Mouse (Mus musculus): Measurements from ENCODE around the gene Lrrc28. TPM values are rescaled to one million over a fixed set of nuclear protein-coding genes. Genes with fewer than 3 reads are reported as not detected.
"Not testable (repeated sequence)": the region's sequence is repeated elsewhere in the genome, so short reads cannot be mapped to it uniquely, and the experiment has no call there.

Lrrc28 gene
- polyA plus RNA-seq, 1 experiment from 2014 or later: 14.4 TPM

DNA sequence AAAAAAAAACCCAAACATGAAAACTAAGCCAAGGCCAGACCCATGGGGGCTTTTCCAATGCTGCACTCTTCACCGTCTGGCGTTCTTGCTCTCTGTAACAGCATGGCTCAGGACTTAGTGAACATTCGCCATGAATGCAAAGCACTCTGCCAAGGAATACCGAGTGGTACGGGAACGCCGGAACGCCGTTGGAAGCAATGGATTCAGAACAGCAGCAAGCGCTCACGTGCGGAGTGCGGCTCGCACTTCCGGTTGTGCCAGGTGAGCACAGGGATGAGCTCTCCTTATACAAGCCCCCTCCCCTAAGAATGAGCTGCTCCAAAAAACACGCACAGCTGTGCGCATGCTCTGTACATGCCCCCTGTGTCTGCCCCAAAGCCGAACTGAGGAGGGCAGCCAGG lies 116.2 kb downstream of the Lrrc28 start:
- no peak overlapping the region for H3K27ac ChIP-seq (ENCODE audit: low read depth, low read length)
- ATAC-seq (replicated peaks; ENCODE audit: low FRiP score): no peak
- DNase-seq (ENCODE audit: low spot score): no peak

DNA sequence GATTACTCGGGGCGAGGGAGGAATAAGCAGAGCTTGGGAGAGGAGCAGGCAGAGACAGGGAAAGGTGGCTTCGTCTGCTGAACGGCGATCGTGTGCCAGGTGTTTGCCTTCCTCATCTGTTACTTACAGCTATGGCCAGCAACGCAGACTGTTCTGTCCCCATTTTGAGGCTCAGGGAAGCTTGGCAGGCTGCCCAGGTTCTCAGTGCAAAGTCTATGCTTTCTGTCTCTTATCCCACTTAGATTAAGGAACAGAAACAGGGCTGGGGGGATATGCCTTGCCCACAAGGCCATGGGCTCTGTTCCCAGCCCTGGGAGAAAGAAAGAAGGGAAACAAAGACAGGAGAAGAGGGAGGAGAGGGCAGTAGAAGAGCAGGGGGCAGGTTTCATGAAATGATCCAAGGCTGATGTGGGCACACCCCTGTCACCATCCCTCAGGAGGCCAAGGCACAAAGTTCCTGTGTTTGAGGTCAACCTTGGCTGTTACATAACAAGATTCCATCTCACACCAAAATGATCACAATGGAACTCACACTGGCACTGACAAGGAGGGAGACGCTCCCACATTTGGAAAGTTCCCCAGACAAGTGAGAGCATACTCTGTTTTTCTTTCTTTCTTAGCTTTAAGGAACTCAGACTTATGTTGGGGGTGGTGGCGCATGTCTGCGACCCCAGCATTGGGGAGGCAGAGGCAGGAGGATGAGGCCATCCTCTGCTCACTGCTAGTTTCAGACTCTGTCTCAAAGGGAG lies 116.8 kb downstream of the Lrrc28 start:
- Histone ChIP-seq H3K4me2 (no peak overlapping the region), H3K9me3 (ENCODE audit: control insufficient read depth, low read length) (no peaks in the 10 kb centered on the region), H3K27me3 (replicated peaks; ENCODE audit: control insufficient read depth, insufficient read depth, low read length) (no peaks in the 10 kb centered on the region), H3K4me1 (replicated peaks; ENCODE audit: control insufficient read depth, insufficient read depth, low read length) (no peaks in the 10 kb centered on the region), H3K36me3 (ENCODE audit: control insufficient read depth, insufficient read depth, low read length) (no peaks in the 10 kb centered on the region), H3K4me3 (ENCODE audit: low read depth, low read length) (no peak overlapping the region), H3K9ac (ENCODE audit: low read depth, low read length) (no peak overlapping the region), H3K27ac (ENCODE audit: low read depth, low read length) (no peak overlapping the region)
- ATAC-seq (replicated peaks; ENCODE audit: low FRiP score) (no peak), DNase-seq (ENCODE audit: low spot score) (no peak)
- WGBS: 84% methylated on average over 10 of the region's 10 CpGs

More for the DNA sequence above, 116.2 kb downstream of the Lrrc28 start:
- no peak overlapping the region for H3K9ac ChIP-seq (ENCODE audit: low read depth, low read length)
- no peak overlapping the region for H3K4me2 ChIP-seq
- H3K9me3 ChIP-seq (ENCODE audit: control insufficient read depth, low read length): no peaks in the 10 kb centered on the region
- no peaks in the 10 kb centered on the region for H3K36me3 ChIP-seq (ENCODE audit: control insufficient read depth, insufficient read depth, low read length)
- H3K4me1 ChIP-seq (replicated peaks; ENCODE audit: control insufficient read depth, insufficient read depth, low read length): no peaks in the 10 kb centered on the region
- no peaks in the 10 kb centered on the region for H3K27me3 ChIP-seq (replicated peaks; ENCODE audit: control insufficient read depth, insufficient read depth, low read length)
- no peak overlapping the region for H3K4me3 ChIP-seq (ENCODE audit: low read depth, low read length)
- WGBS: 93% methylated on average over 18 of the region's 18 CpGs

DNA sequence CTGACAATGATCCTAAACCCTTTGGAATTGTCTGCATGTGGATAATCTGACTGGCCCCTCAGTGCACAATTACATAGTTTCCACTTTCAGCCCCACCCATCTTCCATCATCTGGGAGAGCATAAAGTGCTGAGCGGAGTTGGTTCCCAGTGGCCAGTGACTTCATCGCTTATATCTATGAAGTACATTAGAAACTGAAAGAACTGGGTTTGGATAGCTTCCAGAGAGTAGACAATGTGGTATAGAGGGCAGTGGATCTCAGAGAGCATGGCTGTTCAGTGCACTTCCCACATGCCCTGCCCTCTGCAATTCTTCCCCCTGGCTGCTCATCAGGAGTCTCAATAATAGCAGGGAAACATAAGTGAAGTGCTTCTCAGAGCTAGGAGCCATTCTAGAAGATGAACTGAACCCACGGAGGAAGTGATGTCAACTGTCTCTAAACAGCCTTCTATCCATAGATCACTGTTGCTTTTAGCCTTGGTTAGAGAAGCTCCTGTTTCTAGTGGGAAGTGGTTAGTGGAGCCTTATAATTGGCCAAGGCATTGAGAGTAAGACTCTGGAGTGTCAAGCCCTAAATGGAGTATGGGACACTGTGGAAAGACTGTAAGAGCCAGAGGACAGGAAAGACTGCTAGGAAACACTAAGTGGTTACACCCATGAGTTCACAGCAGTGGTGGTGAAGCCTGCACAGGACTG lies 119.0 kb downstream of the Lrrc28 start:
- Histone ChIP-seq H3K27ac (ENCODE audit: low read depth, low read length) (no peak overlapping the region), H3K4me1 (replicated peaks; ENCODE audit: control insufficient read depth, insufficient read depth, low read length) (no peaks in the 10 kb centered on the region), H3K27me3 (replicated peaks; ENCODE audit: control insufficient read depth, insufficient read depth, low read length) (no peaks in the 10 kb centered on the region), H3K4me2 (no peak overlapping the region), H3K9ac (ENCODE audit: low read depth, low read length) (no peak overlapping the region), H3K9me3 (ENCODE audit: control insufficient read depth, low read length) (no peaks in the 10 kb centered on the region), H3K36me3 (ENCODE audit: control insufficient read depth, insufficient read depth, low read length) (no peaks in the 10 kb centered on the region), H3K4me3 (ENCODE audit: low read depth, low read length) (no peak overlapping the region)
- WGBS: 82% methylated on average over 3 of the region's 3 CpGs
- ATAC-seq (replicated peaks; ENCODE audit: low FRiP score): no peak
- DNase-seq (ENCODE audit: low spot score): no peak

DNA sequence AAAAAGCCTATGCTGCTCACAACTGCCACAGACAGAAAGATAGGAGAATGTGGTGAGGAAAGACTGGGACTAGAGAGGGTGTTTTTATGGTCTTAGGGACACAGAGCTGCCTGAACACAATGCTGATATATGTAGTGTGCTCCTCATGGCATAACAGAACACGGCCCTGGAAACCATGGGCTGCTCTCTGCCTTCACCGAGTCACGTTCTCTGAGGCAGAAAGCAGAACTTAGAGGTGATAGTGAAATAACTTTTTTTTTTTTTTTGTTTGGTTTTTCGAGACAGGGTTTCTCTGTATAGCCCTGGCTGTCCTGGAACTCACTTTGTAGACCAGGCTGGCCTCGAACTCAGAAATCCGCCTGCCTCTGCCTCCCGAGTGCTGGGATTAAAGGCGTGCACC lies 121.0 kb downstream of the Lrrc28 start:
- not testable (repeated sequence) for ATAC-seq (replicated peaks; ENCODE audit: low FRiP score); DNase-seq (ENCODE audit: low spot score); H3K4me3 ChIP-seq (ENCODE audit: low read depth, low read length); H3K36me3 ChIP-seq (ENCODE audit: control insufficient read depth, insufficient read depth, low read length); H3K4me1 ChIP-seq (replicated peaks; ENCODE audit: control insufficient read depth, insufficient read depth, low read length); H3K9ac ChIP-seq (ENCODE audit: low read depth, low read length); H3K27ac ChIP-seq (ENCODE audit: low read depth, low read length); H3K27me3 ChIP-seq (replicated peaks; ENCODE audit: control insufficient read depth, insufficient read depth, low read length); H3K4me2 ChIP-seq; H3K9me3 ChIP-seq (ENCODE audit: control insufficient read depth, low read length)
- 83% methylated on average over 7 of the region's 8 CpGs for WGBS

DNA sequence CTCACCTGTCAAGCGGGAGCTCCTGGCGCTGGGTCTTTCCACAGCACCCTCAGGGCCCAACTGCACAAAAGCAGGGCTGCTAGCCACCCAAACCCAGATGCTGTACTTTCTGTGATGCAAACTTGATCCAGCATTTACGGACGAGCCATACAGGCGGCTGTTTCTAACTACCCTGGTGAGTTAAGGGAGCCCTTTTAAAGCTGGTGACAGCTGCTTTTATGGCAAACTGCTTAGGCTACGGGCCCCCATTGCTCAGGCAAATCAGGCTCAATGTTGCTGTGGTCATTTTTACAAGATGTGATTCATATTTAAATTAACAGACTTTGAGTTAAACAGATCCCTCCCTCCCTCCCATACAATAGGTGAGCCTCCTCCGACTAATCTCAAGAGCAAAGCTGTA lies 121.7 kb downstream of the Lrrc28 start:
- no peak for DNase-seq (ENCODE audit: low spot score)
- Histone ChIP-seq H3K4me1 (replicated peaks; ENCODE audit: control insufficient read depth, insufficient read depth, low read length) (no peaks in the 10 kb centered on the region), H3K9me3 (ENCODE audit: control insufficient read depth, low read length) (no peaks in the 10 kb centered on the region), H3K9ac (ENCODE audit: low read depth, low read length) (no peak overlapping the region), H3K4me2 (no peak overlapping the region), H3K36me3 (ENCODE audit: control insufficient read depth, insufficient read depth, low read length) (no peaks in the 10 kb centered on the region), H3K27ac (ENCODE audit: low read depth, low read length) (no peak overlapping the region), H3K27me3 (replicated peaks; ENCODE audit: control insufficient read depth, insufficient read depth, low read length) (no peaks in the 10 kb centered on the region), H3K4me3 (ENCODE audit: low read depth, low read length) (no peak overlapping the region)
- no peak for ATAC-seq (replicated peaks; ENCODE audit: low FRiP score)
- 88% methylated on average over 7 of the region's 7 CpGs for WGBS

DNA sequence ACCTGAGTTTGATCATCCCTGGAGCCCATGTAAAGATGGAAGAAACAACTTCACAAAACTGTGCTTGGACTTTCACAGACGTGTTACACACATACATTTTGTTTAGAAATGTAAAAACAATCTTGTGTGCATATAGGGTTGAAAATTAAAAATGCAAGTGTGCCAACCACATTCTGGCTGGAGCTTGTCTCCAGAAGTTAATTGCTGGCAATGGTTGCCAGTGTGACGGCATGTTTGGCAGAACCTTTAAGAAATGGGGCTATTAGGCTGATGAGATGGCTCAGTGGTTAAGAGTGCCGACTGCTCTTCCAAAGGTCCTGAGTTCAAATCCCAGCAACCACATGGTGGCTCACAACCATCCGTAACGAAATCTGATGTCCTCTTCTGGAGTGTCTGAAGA lies 123.3 kb downstream of the Lrrc28 start:
- not testable (repeated sequence) for H3K9me3 ChIP-seq (ENCODE audit: control insufficient read depth, low read length); DNase-seq (ENCODE audit: low spot score); H3K27me3 ChIP-seq (replicated peaks; ENCODE audit: control insufficient read depth, insufficient read depth, low read length); ATAC-seq (replicated peaks; ENCODE audit: low FRiP score); H3K4me1 ChIP-seq (replicated peaks; ENCODE audit: control insufficient read depth, insufficient read depth, low read length); H3K9ac ChIP-seq (ENCODE audit: low read depth, low read length); H3K4me2 ChIP-seq; H3K36me3 ChIP-seq (ENCODE audit: control insufficient read depth, insufficient read depth, low read length); H3K27ac ChIP-seq (ENCODE audit: low read depth, low read length); H3K4me3 ChIP-seq (ENCODE audit: low read depth, low read length)
- WGBS: 81% methylated on average over 3 of the region's 5 CpGs

DNA sequence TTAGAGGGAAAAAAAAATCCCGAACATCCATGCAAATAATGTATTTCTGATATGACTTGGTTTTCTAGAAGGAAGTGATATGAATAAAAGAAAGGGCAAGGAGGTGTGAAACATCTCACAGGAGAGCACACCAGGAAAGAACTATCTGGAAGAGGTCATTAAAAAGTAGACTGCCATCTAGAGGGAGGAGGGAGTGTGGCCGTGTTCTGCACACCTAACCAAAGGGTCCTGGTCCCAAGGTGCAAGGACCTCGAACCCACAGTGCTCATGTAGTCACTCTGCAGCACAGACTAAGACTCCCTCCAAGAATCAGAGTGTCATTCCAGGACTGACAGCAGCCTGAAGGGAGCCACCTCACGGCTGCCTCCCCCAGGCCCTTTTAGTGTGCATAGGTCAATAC lies 124.1 kb downstream of the Lrrc28 start:
- no peak overlapping the region for H3K27ac ChIP-seq (ENCODE audit: low read depth, low read length)
- no peaks in the 10 kb centered on the region for H3K9me3 ChIP-seq (ENCODE audit: control insufficient read depth, low read length)
- no peak overlapping the region for H3K4me3 ChIP-seq (ENCODE audit: low read depth, low read length)
- no peak overlapping the region for H3K4me2 ChIP-seq
- DNase-seq (ENCODE audit: low spot score): no peak
- H3K27me3 ChIP-seq (replicated peaks; ENCODE audit: control insufficient read depth, insufficient read depth, low read length): no peaks in the 10 kb centered on the region
- WGBS: 79% methylated on average over 4 of the region's 4 CpGs
- no peaks in the 10 kb centered on the region for H3K36me3 ChIP-seq (ENCODE audit: control insufficient read depth, insufficient read depth, low read length)
- H3K9ac ChIP-seq (ENCODE audit: low read depth, low read length): no peak overlapping the region
- no peak for ATAC-seq (replicated peaks; ENCODE audit: low FRiP score)
- no peaks in the 10 kb centered on the region for H3K4me1 ChIP-seq (replicated peaks; ENCODE audit: control insufficient read depth, insufficient read depth, low read length)

DNA sequence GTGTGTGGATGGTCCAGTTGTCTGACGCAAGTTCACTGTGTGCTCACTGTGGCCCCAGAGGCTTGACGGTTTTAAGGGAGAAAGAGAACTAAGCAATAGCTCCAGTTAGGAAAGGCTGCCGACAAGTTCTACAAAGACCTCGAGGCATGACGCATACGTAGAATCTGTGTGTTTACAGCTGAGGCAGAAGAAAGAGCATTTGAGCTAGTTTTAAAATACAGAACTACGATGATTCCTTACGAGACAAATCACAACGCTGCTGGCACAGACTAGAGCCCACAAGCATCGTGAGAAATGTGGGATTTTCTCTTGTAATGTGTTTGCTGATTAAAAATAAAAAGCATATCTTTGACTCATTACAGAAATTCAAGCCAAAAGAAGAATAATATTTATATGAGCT lies 125.1 kb downstream of the Lrrc28 start:
- no peak overlapping the region for H3K4me3 ChIP-seq (ENCODE audit: low read depth, low read length)
- H3K36me3 ChIP-seq (ENCODE audit: control insufficient read depth, insufficient read depth, low read length): no peaks in the 10 kb centered on the region
- no peak overlapping the region for H3K27ac ChIP-seq (ENCODE audit: low read depth, low read length)
- DNase-seq (ENCODE audit: low spot score): no peak
- no peak for ATAC-seq (replicated peaks; ENCODE audit: low FRiP score)
- no peak overlapping the region for H3K4me2 ChIP-seq
- H3K27me3 ChIP-seq (replicated peaks; ENCODE audit: control insufficient read depth, insufficient read depth, low read length): no peaks in the 10 kb centered on the region
- no peaks in the 10 kb centered on the region for H3K9me3 ChIP-seq (ENCODE audit: control insufficient read depth, low read length)
- 93% methylated on average over 10 of the region's 10 CpGs for WGBS
- no peak overlapping the region for H3K9ac ChIP-seq (ENCODE audit: low read depth, low read length)
- no peaks in the 10 kb centered on the region for H3K4me1 ChIP-seq (replicated peaks; ENCODE audit: control insufficient read depth, insufficient read depth, low read length)

DNA sequence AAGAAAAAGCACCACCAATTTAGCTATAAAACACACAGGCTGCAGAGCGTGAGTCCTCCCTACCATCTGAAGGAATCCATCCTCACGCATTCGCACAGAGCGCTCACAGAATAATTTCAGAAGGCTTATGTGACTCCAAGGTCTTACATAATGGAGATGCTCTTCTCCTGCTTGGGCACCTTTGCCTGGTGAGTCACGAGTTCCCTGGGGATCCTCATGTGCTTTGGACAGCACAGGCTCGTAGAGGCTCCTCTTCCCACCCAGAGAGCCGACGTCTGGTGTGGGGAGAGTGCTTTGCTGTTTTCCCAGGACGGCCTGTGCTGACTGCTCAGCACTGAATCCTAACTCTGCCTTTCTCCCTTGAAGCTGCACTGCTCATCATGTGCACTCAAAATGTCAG lies 129.4 kb downstream of the Lrrc28 start:
- ATAC-seq (replicated peaks; ENCODE audit: low FRiP score) (no peak), DNase-seq (ENCODE audit: low spot score) (no peak)
- Histone ChIP-seq H3K9me3 (ENCODE audit: control insufficient read depth, low read length) (no peaks in the 10 kb centered on the region), H3K27ac (ENCODE audit: low read depth, low read length) (no peak overlapping the region), H3K4me2 (no peak overlapping the region), H3K9ac (ENCODE audit: low read depth, low read length) (no peak overlapping the region), H3K4me3 (ENCODE audit: low read depth, low read length) (no peak overlapping the region), H3K4me1 (replicated peaks; ENCODE audit: control insufficient read depth, insufficient read depth, low read length) (no peaks in the 10 kb centered on the region), H3K36me3 (ENCODE audit: control insufficient read depth, insufficient read depth, low read length) (no peaks in the 10 kb centered on the region), H3K27me3 (replicated peaks; ENCODE audit: control insufficient read depth, insufficient read depth, low read length) (no peaks in the 10 kb centered on the region)
- 89% methylated on average over 9 of the region's 9 CpGs for WGBS

Measured in liver, embryonic 11.5 days (tissue).